Mouse (Mus musculus): Measurements from ENCODE around the gene Rnf31.
A peak's percentile ranks its signal among the peaks of the same experiment; 100 is the strongest.

GRCm38 (mm10) chr14:55591331-55591891, at the start of gene Rnf31:
- TF ChIP-seq POLR2AphosphoS2 (IDR thresholded peaks at IDR 0.05; ENCODE audit: insufficient read length, low read depth): no peak
- TF ChIP-seq MYOG (IDR thresholded peaks at IDR 0.05; ENCODE audit: control insufficient read depth in 1 of 3, insufficient read depth in 1 of 3, insufficient read length in 2 of 3, low read depth in 2 of 3): no peak
- TF ChIP-seq USF1 (IDR thresholded peaks at IDR 0.05; ENCODE audit: low read depth): no peak
- peak; percentile 82 for TF ChIP-seq POLR2A (IDR thresholded peaks at IDR 0.05; ENCODE audit: insufficient read length, low read depth)
- TF ChIP-seq E2F4 (IDR thresholded peaks at IDR 0.05; ENCODE audit: insufficient read depth): no peak
- TF ChIP-seq REST (IDR thresholded peaks at IDR 0.05; ENCODE audit: insufficient read depth, insufficient read length): no peak

All from myocyte (in vitro differentiated cells).